Mouse (Mus musculus) heart, adult 9 months (tissue): ENCODE results near the gene Fsip2.

Source experiments
- DNase-seq, 2 experiments: peaks; one replicate each; pipeline ENCODE4 v3.0.0; 2022; ENCODE audit warnings: low spot score in 2 of 2

Gene Fsip2

GRCm38 (mm10) chr2:82943472-82943871 lies at the start of gene Fsip2:
Gene Fsip2 (plus strand): TSS chr2:82943634.
- no peak for DNase-seq

- no peak for DNase-seq
Measured at GRCm38 (mm10) chr2:82963443-82963842, 20.0 kb downstream of the Fsip2 start.

- no peak for DNase-seq
Measured at GRCm38 (mm10) chr2:83025853-83026252, 82.4 kb downstream of the Fsip2 start.

GRCm38 (mm10) chr2:83052914-83053690 lies 109.7 kb downstream of the Fsip2 start:
- no peak for DNase-seq
